Mouse (Mus musculus) ES-E14 (cell line): ENCODE data around the gene Ngrn.

Experiments
- CHD2 ChIP-seq: IDR thresholded peaks from 2 replicates; pipeline ENCODE4 v1.6.1; 2014; ENCODE audit warnings: mild to moderate bottlenecking, low read depth, low read length, inconsistent platforms
- ZC3H11A ChIP-seq: IDR thresholded peaks from 2 replicates; pipeline ENCODE4 v1.6.1; 2012; ENCODE audit warnings: low read depth, mild to moderate bottlenecking, inconsistent platforms, low read length, borderline replicate concordance
- ZNF384 ChIP-seq: IDR thresholded peaks from 2 replicates; pipeline ENCODE4 v1.6.1; 2012; ENCODE audit warnings: low read depth, low read length, inconsistent platforms

- no peak for TF ChIP-seq ZNF384
- no peak for TF ChIP-seq CHD2
- no peak for TF ChIP-seq ZC3H11A
These were observed 466 bp downstream of the Ngrn start for GRCm38 (mm10) chr7:80261372-80261990.
